9 mouse cellular contexts compared by ENCODE assay signal in genomic region chr7:71378812-71379760, GRCm38 (mm10). TPM values are rescaled to one million over a fixed set of nuclear protein-coding genes. Genes with fewer than 3 reads are reported as not detected.
DNase-seq lines count a peak whose midpoint lies in the region; ATAC-seq and TF ChIP-seq lines count a peak whose summit lies in the region.
"Had no signal": no experiment of that assay in that cellular context is flagged by ENCODE, and none has a peak within 500 bp of the region (broad histone marks: within the 10 kb centered on the region; RNA-seq: fewer than 3 reads in every experiment).

No protein-coding gene starts in this region.

- H3K4me1 ChIP-seq in neural tube, embryonic 14.5 days (ENCODE audit: control insufficient read depth, insufficient read depth, low read length) = 0 out of 2 replicates have a peak, but pooled peaks cover 4% of the 10 kb centered on the region
- peaks cover 17% of the 10 kb centered on the region for H3K4me1 ChIP-seq in neural tube, embryonic 15.5 days
- no peaks in the 10 kb centered on the region for H3K4me1 ChIP-seq in forebrain, postnatal 0 days (ENCODE audit: insufficient read depth)
- H3K4me1 ChIP-seq in liver, embryonic 16.5 days (ENCODE audit: control insufficient read depth, low read depth, low read length) = no peaks in the 10 kb centered on the region; the same call in none of the 2 replicates

- TF ChIP-seq CTCF in forebrain, postnatal 0 days (IDR thresholded peaks at IDR 0.05; ENCODE audit: low read depth) = peak; percentile 80

- no peak overlapping the region for H3K4me2 ChIP-seq in neural tube, embryonic 14.5 days (ENCODE audit: low read depth, low read length)
- H3K4me2 ChIP-seq in neural tube, embryonic 15.5 days = no peak overlapping the region
- no peak overlapping the region for H3K4me2 ChIP-seq in forebrain, postnatal 0 days (ENCODE audit: low read depth)
- no peak overlapping the region for H3K4me2 ChIP-seq in liver, embryonic 16.5 days (ENCODE audit: low read depth, low read length)
- H3K4me2 ChIP-seq: limb, embryonic 12.5 days had no signal

- no peaks in the 10 kb centered on the region for H3K9me3 ChIP-seq in neural tube, embryonic 14.5 days (ENCODE audit: control insufficient read depth, low read length)
- H3K9me3 ChIP-seq in neural tube, embryonic 15.5 days (replicated peaks) = no peaks in the 10 kb centered on the region
- H3K9me3 ChIP-seq in forebrain, postnatal 0 days (ENCODE audit: low read length) = no peaks in the 10 kb centered on the region
- no peaks in the 10 kb centered on the region for H3K9me3 ChIP-seq in liver, embryonic 16.5 days (replicated peaks; ENCODE audit: control insufficient read depth, low read length)
- H3K9me3 ChIP-seq: limb, embryonic 12.5 days had no signal

- no peaks in the 10 kb centered on the region for H3K27me3 ChIP-seq in neural tube, embryonic 14.5 days (ENCODE audit: control insufficient read depth, insufficient read depth, low read length)
- H3K27me3 ChIP-seq in neural tube, embryonic 15.5 days (replicated peaks) = 0 out of 2 replicates have a peak, but pooled peaks cover 3% of the 10 kb centered on the region
- H3K27me3 ChIP-seq in forebrain, postnatal 0 days (ENCODE audit: insufficient read depth, low read length) = peaks cover 13% of the 10 kb centered on the region
- H3K27me3 ChIP-seq in liver, embryonic 16.5 days (ENCODE audit: control insufficient read depth, insufficient read depth, low read depth, low read length) = no peaks in the 10 kb centered on the region
- H3K27me3 ChIP-seq: limb, embryonic 12.5 days had no signal

- no peaks in the 10 kb centered on the region for H3K36me3 ChIP-seq in neural tube, embryonic 14.5 days (ENCODE audit: control insufficient read depth, insufficient read depth, low read length)
- no peaks in the 10 kb centered on the region for H3K36me3 ChIP-seq in neural tube, embryonic 15.5 days
- no peaks in the 10 kb centered on the region for H3K36me3 ChIP-seq in forebrain, postnatal 0 days (ENCODE audit: insufficient read depth)
- no peaks in the 10 kb centered on the region for H3K36me3 ChIP-seq in liver, embryonic 16.5 days (ENCODE audit: control insufficient read depth, insufficient read depth)
- H3K36me3 ChIP-seq: limb, embryonic 12.5 days had no signal

- WGBS in neural tube, embryonic 14.5 days = 46% methylated on average over 18 of the region's 18 CpGs
- 43% methylated on average over 18 of the region's 18 CpGs for whole genome bisulfite sequencing in neural tube, embryonic 15.5 days
- 48% methylated on average over 18 of the region's 18 CpGs for WGBS in forebrain, postnatal 0 days
- 56% methylated on average over 18 of the region's 18 CpGs for WGBS in liver, embryonic 16.5 days (ENCODE audit: insufficient replicate concordance)

- H3K4me3 ChIP-seq in neural tube, embryonic 14.5 days (ENCODE audit: low read depth, low read length) = no peak overlapping the region
- no peak overlapping the region for H3K4me3 ChIP-seq in neural tube, embryonic 15.5 days (replicated peaks)
- no peak overlapping the region for H3K4me3 ChIP-seq in forebrain, postnatal 0 days (ENCODE audit: low read depth, low read length)
- H3K4me3 ChIP-seq in liver, embryonic 16.5 days (ENCODE audit: low read depth, low read length) = no peak overlapping the region
- H3K4me3 ChIP-seq: limb, embryonic 12.5 days had no signal

- no peak overlapping the region for H3K9ac ChIP-seq in neural tube, embryonic 14.5 days (replicated peaks; ENCODE audit: low read depth, low read length)
- no peak overlapping the region for H3K9ac ChIP-seq in neural tube, embryonic 15.5 days (replicated peaks)
- no peak overlapping the region for H3K9ac ChIP-seq in forebrain, postnatal 0 days
- H3K9ac ChIP-seq in liver, embryonic 16.5 days (ENCODE audit: low read depth, low read length) = no peak overlapping the region
- H3K9ac ChIP-seq: limb, embryonic 12.5 days had no signal

- ATAC-seq in neural tube, embryonic 14.5 days (ENCODE audit: low read depth) = peak; percentile 65; the same call in 1 of the 2 replicates
- ATAC-seq in neural tube, embryonic 15.5 days (ENCODE audit: low FRiP score) = no peak
- ATAC-seq in forebrain, postnatal 0 days = peak; percentile 58; the same call in 1 of the 2 replicates
- peak; percentile 30; the same call in 1 of the 2 replicates for ATAC-seq in liver, embryonic 16.5 days (ENCODE audit: low read depth)
- no peak for ATAC-seq in inflammation-experienced regulatory T-cells, adult 6 months

- H3K27ac ChIP-seq in neural tube, embryonic 14.5 days (ENCODE audit: low read depth, low read length) = no peak overlapping the region
- H3K27ac ChIP-seq in neural tube, embryonic 15.5 days (replicated peaks) = no peak overlapping the region
- H3K27ac ChIP-seq in forebrain, postnatal 0 days (ENCODE audit: low read depth, low read length) = no peak overlapping the region
- no peak overlapping the region for H3K27ac ChIP-seq in liver, embryonic 16.5 days (ENCODE audit: low read length)
- H3K27ac ChIP-seq: limb, embryonic 12.5 days had no signal

- peak; percentile 51 for DNase-seq in c-Kit-positive CD71-positive TER-119-negative erythroid progenitor cells, embryonic 14.5 days (ENCODE audit: low read depth)
- peak; percentile 66 for DNase-seq in forebrain, postnatal 0 days
- DNase-seq in kidney, adult 9 months = peak; percentile 78
- DNase-seq in retina, postnatal 7 days (ENCODE audit: low read depth, low spot score) = peak; percentile 25

RNA-seq across cellular contexts. Expression of gene Gm10295, which starts 27.8 kb away (rescaled TPM):
- polyA plus RNA-seq in neural tube, embryonic 14.5 days (2014; fragmentation: Nextera tagmentation; extraction: Ambion mirVana) = not detected in 2 replicates
- not detected in 2 replicates for polyA plus RNA-seq in neural tube, embryonic 15.5 days (2015; fragmentation: Nextera tagmentation; extraction: Ambion mirVana)
- total RNA-seq in forebrain, postnatal 0 days (2014; rRNA removed) = not detected in 2 replicates
- not detected in 2 replicates for polyA plus RNA-seq in forebrain, postnatal 0 days (2015; fragmentation: Nextera tagmentation; extraction: Ambion mirVana)
- not detected in 2 replicates for polyA plus RNA-seq in liver, embryonic 16.5 days (2015; fragmentation: Nextera tagmentation; extraction: Ambion mirVana)
- under 1 TPM in 1 of 3 experiments, not detected in 2; 0.27 TPM for polyA plus RNA-seq in inflammation-experienced regulatory T-cells, adult 6 months (2017; shearing (Covaris generic))
- polyA plus RNA-seq: limb, embryonic 12.5 days had no signal

Comparison
In these comparisons a context has a peak if more than half of its experiments do, and no peak if none do; other contexts are left out.
1. ATAC-seq: peak in neural tube, embryonic 14.5 days (single experiment), forebrain, postnatal 0 days (single experiment) and liver, embryonic 16.5 days (single experiment); none in neural tube, embryonic 15.5 days (single experiment) and inflammation-experienced regulatory T-cells, adult 6 months (single experiment).
2. DNase-seq: peak in every context shown above with its lines; median percentile 78 in kidney, adult 9 months; 66 in forebrain, postnatal 0 days; 51 in c-Kit-positive CD71-positive TER-119-negative erythroid progenitor cells, embryonic 14.5 days; 25 in retina, postnatal 7 days.